Mouse (Mus musculus) gastrocnemius, adult 18-20 months (tissue): Measurements from ENCODE around the gene Grin2c. TPM values are rescaled to one million over a fixed set of nuclear protein-coding genes. Genes with fewer than 3 reads are reported as not detected.

Experiments used
- DNase-seq: peaks from one replicate; pipeline ENCODE4 v3.0.0; 2021; ENCODE audit warnings: low spot score
- microRNA-seq: library from miRNA; unstranded; fragments of <30 nt; microRNA quantifications from one replicate; pipeline ENCODE4 v1.2.0, GENCODE M21; 2021
- total RNA-seq, 2 experiments: library from RNA; stranded (reverse); gene quantifications; 2 replicates each; pipeline ENCODE4 v1.2.3; 2021

Gene Grin2c
- total RNA-seq, 2 experiments from 2014 or later = 0.05 to 0.14 TPM

GRCm38 (mm10) chr11:115208126-115208525 lies 58.9 kb downstream of the Grin2c start:
- no peak for DNase-seq

GRCm38 (mm10) chr11:115202756-115203155 lies 64.3 kb downstream of the Grin2c start:
- no peak for DNase-seq

GRCm38 (mm10) chr11:115202316-115202715 lies 64.7 kb downstream of the Grin2c start:
- peak; percentile 83 for DNase-seq

GRCm38 (mm10) chr11:115200520-115200919 lies 66.5 kb downstream of the Grin2c start:
- no peak for DNase-seq

Small RNAs within 50 kb of the gene (microRNA-seq; reads per million reads assigned to microRNA genes)
- gene Gm25837 = not detected

Other genes starting within 250 kb of the Grin2c start
- not detected for gene Cd300ld4, start 240.2 kb downstream of the Grin2c start, total RNA-seq
- gene Cd300ld5, start 229.5 kb downstream of the Grin2c start, total RNA-seq = 1 to 10 TPM in 1 of 2 experiments, not detected in 1; 2.7 TPM
- gene Cd300ld3, start 218.8 kb downstream of the Grin2c start, total RNA-seq = 1 to 10 TPM; 1.8 to 2.0 TPM
- not detected for gene Cd300e, start 205.1 kb downstream of the Grin2c start, total RNA-seq
- under 1 TPM in 1 of 2 experiments, not detected in 1; 0.36 TPM for gene Rab37, start 175.8 kb downstream of the Grin2c start, total RNA-seq
- gene Cd300lf, start 133.3 kb downstream of the Grin2c start, total RNA-seq = not detected
- 1 to 10 TPM; 1.6 to 1.9 TPM for gene Slc9a3r1, start 103.9 kb downstream of the Grin2c start, total RNA-seq
- gene Tmem104, start 79.8 kb downstream of the Grin2c start, total RNA-seq = 1 to 10 TPM; 7.5 to 7.9 TPM
- 10 to 100 TPM; 12.6 to 20.2 TPM for gene Nat9, start 79.4 kb downstream of the Grin2c start, total RNA-seq
- gene Fdxr, start 9.8 kb upstream of the Grin2c start, total RNA-seq = 1 to 10 TPM; 3.2 TPM
- 1 to 10 TPM; 4.7 to 6.0 TPM for gene Fads6, start 30.4 kb upstream of the Grin2c start, total RNA-seq
- not detected for gene Otop2, start 39.9 kb upstream of the Grin2c start, total RNA-seq
- under 1 TPM; 0.16 to 0.19 TPM for gene Ush1g, start 54.8 kb upstream of the Grin2c start, total RNA-seq
- not detected for gene Otop3, start 67.5 kb upstream of the Grin2c start, total RNA-seq
- under 1 TPM; 0.81 to 0.96 TPM for gene Hid1, start 100.5 kb upstream of the Grin2c start, total RNA-seq
- gene Cdr2l, start 114.7 kb upstream of the Grin2c start, total RNA-seq = 1 to 10 TPM; 1.2 to 1.5 TPM
- 10 to 100 TPM; 90.3 to 95.5 TPM for gene Mrpl58, start 136.5 kb upstream of the Grin2c start, total RNA-seq
- 100 to 1,000 TPM; 772 to 857 TPM for gene Atp5h, start 152.7 kb upstream of the Grin2c start, total RNA-seq
- gene Kctd2, start 152.9 kb upstream of the Grin2c start, total RNA-seq = 10 to 100 TPM; 15.9 to 17.7 TPM
- not detected for gene Trim80, start 173.3 kb upstream of the Grin2c start, total RNA-seq
- gene Slc16a5, start 195.2 kb upstream of the Grin2c start, total RNA-seq = not detected
- gene Armc7, start 208.4 kb upstream of the Grin2c start, total RNA-seq = 1 to 10 TPM in 1 of 2 experiments, under 1 TPM in 1; 0.82 to 1.3 TPM
- gene Nt5c, start 224.6 kb upstream of the Grin2c start, total RNA-seq = 1 to 10 TPM; 6.2 to 6.8 TPM
- gene Jpt1, start 247.1 kb upstream of the Grin2c start, total RNA-seq = 10 to 100 TPM; 49.7 to 52.4 TPM